Mouse (Mus musculus) left cerebral cortex, postnatal 14 days (tissue): ENCODE measurements at regions not wholly inside any gene's neighbourhood (a gene's known extent, or its start where the extent isn't known, plus 50 kb on each side); places are given as distances from the start of the nearest gene placed in this dataset.
A peak's percentile ranks its signal among the peaks of the same experiment; 100 is the strongest.
"Not testable (repeated sequence)": the region's sequence is repeated elsewhere in the genome, so short reads cannot be mapped to it uniquely, and the experiment has no call there.

ENCODE experiments used
- DNase-seq, 2 experiments: peaks; one replicate each; pipeline ENCODE4 v3.0.0; 2021 to 2022; ENCODE audit warnings: low spot score in 2 of 2, mixed read lengths in 1 of 2
- intact Hi-C: fragments of 180-260 bp; cut with DNase I; formaldehyde crosslinking; loops from one replicate; pipeline ENCODE4 v1.15.1; 2025

DNA sequence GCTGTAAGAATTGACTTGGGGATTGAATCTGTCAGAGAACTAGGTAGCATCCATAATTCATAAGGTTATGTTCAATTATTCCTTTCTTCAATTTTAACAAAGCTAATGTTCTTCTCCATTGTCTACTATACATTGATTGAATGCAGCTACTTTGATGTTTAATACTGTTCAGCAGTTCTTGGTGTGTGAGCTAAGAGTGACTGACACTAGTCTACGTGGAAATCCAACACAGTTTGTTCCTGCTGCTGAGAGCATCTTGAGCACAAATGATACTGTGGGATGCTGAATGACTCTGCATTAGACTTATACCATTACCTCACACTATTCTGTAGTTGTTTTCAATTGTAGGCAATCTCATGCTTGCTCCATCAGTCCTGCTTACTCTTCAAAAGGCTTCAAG lies 249.4 kb upstream of the Akr1e1 start:
- DNase-seq, result no peak
- intact Hi-C loops, result no loop called here

DNA sequence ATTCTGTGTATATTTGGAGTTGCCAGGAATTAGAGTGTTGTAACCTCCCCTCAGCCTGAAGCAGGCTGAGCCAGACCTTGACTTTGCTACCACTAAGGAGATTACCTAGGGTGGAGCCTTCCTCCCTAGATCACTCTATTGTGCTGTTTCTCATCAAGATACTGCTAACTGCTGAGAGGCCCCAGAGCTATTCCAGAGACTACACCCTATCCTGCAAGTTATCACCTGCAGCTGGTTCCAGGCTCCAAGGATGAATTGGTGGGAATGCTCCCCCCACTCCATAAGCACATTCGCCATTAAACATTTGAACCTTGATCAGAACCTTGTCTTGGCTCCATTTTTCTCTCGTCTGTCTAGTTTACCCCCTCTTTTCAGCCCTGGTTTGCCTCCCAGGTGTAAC lies 230.5 kb upstream of the Akr1e1 start:
- intact Hi-C loops, DNase-seq: not testable (repeated sequence)

DNA sequence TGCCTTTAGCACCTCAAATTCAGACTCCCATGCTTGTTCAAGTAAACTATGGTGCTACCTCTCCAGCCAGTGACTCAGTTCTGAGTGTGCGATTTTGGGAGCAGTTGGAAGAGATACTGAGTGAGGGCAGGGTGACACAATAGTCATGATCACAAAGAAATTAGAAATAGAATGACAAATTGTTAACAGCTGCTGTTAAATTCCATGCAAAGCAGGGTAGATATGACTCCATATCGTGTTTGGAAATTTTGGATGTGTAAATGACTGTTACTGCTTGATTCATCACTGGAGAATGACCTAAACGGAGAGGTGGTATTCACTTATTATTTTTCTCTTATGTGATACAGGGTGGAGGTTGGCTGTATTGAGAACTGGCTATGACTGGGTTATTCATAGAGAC lies 217.8 kb upstream of the Akr1e1 start:
- DNase-seq, result no peak
- intact Hi-C loops, result no loop called here

DNA sequence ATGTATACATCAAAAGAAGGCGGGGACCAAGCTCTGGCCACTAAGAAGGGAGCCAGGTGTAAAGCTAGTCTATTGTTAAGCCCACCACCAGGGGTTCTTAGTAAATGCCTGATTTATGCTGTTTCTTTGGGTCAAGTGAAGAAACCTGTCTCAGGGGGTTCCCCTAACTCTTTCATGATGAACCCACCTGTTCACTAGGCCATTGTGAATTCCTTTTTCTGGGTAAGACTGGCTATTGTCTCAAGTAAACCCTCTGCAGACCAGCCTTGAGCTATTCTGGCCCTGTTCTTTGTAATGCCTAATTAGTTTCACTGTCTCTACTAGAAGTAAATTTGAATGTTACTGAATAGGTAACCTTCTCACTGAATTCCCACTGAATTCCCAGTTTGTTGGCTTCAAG lies 216.8 kb upstream of the Akr1e1 start:
- DNase-seq, intact Hi-C loops: not testable (repeated sequence)

DNA sequence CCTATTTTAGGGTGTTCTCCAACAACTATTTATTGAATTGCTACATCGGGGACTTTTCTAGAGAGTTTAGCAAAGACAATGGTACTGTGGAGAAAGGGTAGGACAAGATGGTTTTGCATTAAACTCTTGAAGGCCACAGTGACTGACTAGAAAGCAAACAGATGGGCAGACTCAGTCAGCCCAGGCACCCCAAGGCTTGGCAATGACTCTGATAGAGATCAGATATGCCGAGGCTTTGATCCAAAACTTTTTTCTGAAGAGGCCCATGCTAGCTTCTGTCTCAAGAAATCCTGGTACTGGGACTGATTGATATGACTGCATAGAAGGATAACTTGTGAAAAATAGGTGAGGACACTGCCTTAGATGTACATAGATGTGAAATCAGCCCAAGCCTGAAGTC lies 197.9 kb upstream of the Akr1e1 start:
- intact Hi-C loops, result no loop called here
- DNase-seq, result no peak

DNA sequence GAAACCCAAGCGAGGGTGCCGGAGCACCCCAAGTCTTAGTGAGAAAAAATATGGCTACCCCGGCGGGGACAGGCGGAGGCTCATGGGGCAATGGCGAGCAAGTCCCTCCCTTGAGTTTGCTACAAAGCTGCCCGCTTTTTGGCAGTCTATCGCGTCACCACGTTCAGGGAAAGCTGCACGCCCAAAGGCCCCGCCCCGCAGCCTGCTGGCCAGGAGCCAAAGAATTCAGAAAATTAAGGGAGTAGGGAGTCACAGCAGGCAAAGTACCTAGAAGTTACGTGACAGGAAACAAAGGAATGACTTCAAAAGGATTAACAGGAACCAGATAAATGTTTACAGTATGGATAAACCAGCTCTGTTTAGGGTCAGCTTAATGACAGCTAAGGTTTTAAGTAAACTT lies 191.7 kb upstream of the Akr1e1 start:
- intact Hi-C loops, result no loop called here

DNA sequence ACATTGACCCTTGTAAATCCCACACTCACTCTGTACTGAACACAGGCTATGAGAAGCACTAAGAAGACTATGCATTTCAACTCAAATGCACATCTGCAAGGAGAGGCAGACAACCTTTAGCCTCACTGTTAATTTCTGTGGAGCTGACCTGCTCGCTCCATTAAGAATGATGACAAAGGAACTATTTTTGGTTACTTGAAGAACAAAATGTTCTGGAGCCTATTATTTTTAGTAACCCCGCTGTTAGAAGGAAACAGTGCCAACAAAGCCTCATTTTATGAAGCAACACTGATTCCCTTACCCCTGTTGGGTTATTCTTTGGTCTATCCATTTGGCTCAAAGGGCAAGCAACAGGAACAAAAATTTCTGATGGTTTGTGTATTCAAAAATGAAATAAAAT lies 182.2 kb upstream of the Akr1e1 start:
- intact Hi-C loops, result no loop called here

More for the DNA sequence above, 191.7 kb upstream of the Akr1e1 start:
- no peak for DNase-seq

DNA sequence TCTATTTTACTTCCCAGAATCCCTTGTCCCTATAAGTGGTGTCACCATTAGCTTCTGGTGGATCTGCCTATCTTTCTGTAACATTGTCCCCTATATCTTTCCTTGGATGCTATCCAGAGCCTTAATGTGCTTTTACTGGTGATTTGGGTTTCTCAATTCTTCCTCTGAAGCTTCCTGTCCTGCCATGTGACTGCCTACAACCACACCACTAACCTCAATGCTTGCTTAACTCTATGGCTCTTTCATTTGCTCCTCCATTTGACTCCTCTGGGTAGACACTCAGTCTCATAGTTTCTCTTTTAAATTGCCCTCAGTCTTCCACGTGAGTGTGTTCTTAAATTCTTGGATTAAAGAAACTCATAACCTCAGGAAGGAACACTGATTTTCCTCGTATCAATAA lies 181.4 kb upstream of the Akr1e1 start:
- intact Hi-C loops, result no loop called here
- no peak for DNase-seq

More for the DNA sequence above, 182.2 kb upstream of the Akr1e1 start:
- DNase-seq, result no peak

DNA sequence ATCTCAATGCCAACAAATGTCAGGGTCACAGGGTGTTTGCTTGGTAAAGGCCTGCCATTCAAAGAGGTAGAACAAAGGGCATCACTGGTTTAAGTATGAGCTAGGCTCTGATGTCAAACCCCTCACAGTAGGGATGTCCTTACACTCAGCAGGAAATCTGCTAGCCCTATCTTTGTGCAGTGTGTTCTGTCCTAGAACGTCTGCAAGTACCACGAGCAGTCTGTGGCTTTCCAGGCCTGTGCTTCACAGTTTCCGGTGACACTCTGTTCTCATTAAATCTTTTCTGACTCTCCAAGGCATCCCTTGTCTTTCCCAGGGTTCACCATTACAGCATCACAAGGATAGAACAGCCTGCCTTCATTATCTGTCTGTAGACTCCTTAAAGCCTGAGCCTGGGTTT lies 174.3 kb upstream of the Akr1e1 start:
- intact Hi-C loops, result no loop called here
- no peak for DNase-seq

DNA sequence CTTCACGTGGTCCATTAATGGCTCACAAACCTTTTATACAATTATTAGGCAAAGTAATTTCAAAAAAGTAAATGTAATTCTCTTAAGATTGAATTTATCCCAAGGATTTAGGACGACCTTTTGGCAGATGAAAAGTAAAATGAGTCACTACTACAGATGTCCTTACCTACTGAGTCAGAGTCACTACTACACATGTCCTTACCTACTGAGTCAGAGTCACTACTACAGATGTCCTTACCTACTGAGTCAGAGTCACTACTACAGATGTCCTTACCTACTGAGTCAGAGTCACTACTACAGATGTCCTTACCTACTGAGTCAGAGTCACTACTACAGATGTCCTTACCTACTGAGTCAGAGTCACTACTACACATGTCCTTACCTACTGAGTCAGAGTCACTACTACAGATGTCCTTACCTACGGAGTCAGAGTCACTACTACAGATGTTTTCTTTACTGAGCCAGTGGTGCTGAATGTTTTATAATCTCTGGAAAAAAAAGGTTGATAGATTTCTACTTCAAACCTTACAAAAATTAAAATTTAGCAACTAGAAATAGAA lies 169.4 kb upstream of the Akr1e1 start:
- DNase-seq, intact Hi-C loops: not testable (repeated sequence)

DNA sequence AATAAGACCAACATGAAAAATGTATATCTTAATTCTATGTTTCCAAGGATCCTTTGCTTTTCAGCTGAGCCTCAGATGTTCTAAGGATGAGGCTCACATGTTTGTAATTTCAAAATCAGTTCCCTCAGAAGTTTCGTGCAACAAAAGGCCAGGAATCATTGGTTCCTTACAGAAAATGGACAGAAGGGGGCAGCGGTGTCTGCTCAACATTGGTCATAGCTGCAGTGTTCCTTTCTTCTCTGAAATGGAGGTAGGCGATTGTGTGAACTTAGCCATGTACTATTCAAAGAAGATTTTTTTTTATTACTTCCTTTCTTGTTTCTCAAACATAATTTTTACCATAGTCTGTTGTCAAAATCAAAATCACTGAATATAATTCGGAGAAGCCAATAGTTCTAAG lies 167.9 kb upstream of the Akr1e1 start:
- intact Hi-C loops, result loop anchor here (2.0 kb wide), 1 partner anchor 1694 kb away; no protein-coding TSS in a partner anchor

DNA sequence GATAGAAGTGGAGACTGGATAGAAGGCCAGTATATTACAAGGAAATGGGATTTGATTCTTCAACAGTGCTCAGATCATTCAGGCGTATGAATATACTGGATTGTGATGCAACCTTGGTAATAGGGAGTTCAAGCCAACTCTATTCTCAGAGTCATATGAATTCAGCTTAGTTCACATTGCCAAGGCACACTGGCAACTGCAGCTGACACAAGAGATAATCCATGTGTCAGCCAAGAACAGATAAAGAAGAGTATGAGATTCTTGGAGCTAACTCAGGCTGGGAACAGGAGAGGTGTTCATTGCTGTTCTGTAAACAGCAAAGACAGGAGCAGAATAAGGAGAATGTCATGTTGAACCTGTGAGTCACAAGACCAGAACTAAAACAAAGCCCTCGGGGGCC lies 163.3 kb upstream of the Akr1e1 start:
- intact Hi-C loops, result loop anchor here (5.0 kb wide), 1 partner anchor 1090 kb away; the partner anchor contains the start of gene Klf6
- no peak for DNase-seq

More for the DNA sequence above, 167.9 kb upstream of the Akr1e1 start:
- peak; percentile 58 to 62 for DNase-seq

DNA sequence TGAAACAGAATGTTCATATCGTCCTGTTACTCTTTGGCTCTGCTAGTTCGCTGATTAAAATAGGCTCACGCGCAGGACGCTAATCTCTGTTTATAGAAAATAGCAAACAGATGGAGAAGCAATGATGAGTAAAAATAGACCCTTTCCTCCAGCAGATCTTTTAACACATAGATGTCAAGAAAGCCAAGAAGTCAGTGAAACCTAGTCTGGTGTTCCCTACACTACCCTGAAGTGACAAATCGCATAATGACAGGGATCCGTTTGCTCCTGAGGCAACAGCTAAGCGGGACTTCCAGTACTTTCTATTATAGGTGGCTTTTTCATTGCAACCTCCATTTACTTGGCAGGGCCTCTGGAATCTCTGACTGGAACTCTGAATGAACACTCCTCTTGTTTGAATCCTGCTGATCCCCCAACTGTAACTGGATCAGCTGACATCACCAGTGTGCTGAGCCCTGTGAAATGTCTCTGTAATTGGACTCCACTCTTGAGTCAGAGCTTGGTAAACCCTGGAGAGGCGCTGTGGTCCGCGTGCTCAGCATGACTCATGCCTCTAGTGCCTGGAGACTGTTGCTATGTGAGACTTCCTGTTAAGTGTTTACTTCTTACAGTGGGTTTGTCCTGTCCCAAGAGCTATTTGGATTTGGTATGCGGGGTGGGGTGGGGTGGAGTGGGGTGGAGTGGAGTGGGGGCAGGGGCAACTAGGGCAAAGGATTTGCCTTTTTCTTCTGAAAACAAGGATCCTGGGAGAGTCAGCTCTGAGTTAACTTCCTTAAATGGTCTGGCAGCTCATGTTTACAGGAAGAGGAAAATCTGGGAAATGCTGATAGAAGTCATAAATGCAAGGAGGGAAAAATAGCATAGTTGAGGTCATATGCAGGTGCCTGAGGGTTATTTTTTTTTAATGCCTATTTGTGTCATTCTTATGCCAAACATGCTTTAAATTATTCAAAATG lies 162.4 kb upstream of the Akr1e1 start:
- intact Hi-C loops, result loop anchor here (5.0 kb wide), 1 partner anchor 1091 kb away; the partner anchor contains the start of gene Klf6

DNA sequence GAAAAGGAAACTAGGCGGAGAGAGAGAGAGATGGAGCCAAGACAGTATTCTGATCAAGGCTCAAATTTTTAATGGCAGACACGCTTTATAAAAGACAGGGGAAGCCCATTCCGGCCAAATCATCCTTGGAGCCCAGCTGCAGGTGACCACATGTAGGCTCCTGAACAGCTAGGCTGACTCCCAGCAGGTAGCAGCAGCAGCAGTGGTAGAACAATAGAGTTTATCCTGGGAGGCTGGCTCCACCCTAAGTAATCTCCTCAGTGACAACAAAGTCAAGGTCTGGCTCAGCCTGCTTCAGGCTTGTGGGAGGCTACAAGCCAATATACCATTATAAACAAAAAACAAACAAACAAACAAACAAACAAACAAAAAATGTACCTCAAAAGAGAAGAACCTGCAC lies 151.0 kb upstream of the Akr1e1 start:
- DNase-seq, result no peak
- intact Hi-C loops, result no loop called here

More for the DNA sequence above, 162.4 kb upstream of the Akr1e1 start:
- DNase-seq, result peak; percentile 63 to 91

DNA sequence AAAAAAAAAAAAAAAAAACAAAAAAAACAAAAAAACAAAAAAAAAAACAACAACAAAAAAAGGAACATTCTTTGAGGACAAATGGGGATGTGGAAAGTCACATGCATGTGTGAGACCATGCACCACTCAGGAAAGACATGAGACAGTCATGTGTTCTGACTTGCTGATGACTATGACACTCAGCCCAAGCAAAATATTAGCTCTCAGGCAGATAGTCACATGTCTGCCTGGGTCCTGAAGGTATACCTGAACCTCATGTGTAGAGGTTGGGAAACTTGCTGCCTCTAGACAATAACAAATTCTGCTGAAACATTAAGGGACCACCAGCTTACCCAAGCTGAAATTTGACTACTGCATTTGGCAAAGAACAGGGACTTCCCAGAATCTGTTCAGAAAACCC lies 147.6 kb upstream of the Akr1e1 start:
- intact Hi-C loops, result no loop called here
- DNase-seq, result no peak

DNA sequence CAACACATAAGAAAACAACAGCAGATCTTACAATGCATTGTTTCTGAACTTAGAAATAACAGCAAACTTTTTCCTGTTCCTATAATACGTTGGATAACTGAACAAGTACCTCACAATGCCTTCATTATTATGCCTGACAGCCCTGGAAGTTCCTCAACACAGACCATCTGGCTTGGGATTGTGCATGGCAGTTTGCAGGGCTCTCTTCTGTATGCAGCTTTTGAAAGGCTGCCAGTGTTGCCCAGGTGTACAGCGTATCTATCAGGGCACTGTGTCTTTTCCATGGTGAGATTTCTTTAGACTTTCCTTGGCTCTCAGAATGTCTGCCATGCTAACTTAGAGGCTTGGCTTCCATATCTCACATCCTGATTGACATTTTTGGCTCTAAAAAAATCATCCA lies 134.0 kb upstream of the Akr1e1 start:
- DNase-seq, result peak in 1 of 2 experiments; percentile 2
- intact Hi-C loops, result no loop called here

DNA sequence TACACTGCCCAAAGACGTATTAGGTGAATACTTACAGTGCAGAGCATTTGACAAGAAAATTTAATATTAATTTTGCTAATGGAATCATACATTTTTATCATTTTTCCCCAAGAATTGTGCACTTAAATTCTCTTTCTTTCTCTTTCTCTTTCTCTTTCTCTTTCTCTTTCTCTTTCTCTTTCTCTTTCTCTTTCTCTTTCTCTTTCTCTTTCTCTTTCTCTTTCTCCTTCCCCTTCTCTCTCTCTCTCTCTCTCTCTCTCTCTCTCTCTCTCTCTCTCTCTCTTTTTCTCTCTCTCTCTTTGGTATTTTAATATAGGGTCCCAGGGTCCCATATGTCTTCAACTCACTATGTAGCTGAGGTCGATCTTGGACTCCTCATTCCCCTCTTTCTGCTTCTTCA lies 107.3 kb upstream of the Akr1e1 start:
- DNase-seq, intact Hi-C loops: not testable (repeated sequence)

DNA sequence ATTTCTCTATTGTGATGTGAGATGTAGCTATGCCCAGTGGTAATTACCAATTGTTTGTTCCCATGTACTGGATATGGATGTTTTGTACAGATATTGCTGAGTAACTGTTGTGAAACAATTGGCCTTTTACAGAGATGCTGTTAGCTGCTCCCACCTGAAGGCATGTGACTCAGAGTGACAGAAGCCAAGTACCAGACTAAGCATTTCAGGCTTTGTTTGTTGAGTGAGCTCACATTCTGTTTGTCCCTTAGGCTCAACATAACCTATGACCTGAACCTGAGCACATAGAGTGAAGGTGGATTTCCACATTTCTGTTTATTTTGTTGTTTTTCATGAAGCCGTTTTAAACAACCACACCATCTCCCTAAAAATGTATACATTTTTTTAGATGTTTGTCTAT lies 105.8 kb upstream of the Akr1e1 start:
- no peak for DNase-seq

DNA sequence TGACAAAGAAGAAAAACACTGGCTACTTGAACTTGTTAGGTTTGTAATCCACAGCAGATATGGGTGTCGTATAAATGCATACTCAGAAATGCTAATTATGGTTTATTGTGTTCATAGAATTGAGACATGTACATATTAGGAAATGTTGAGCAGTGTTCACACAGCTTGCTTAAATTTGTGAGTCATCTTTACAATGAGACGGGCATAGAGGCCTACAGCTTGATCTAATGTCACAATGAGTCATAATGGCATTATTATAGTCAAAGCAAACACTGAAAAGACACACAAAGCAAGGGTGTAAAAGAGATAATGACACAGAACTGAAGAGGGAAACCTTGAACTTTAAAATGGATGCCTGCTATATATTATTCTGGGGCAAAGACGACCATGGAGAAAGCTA lies 103.7 kb upstream of the Akr1e1 start:
- no peak for DNase-seq
- intact Hi-C loops, result no loop called here

More for the DNA sequence above, 105.8 kb upstream of the Akr1e1 start:
- intact Hi-C loops, result no loop called here

DNA sequence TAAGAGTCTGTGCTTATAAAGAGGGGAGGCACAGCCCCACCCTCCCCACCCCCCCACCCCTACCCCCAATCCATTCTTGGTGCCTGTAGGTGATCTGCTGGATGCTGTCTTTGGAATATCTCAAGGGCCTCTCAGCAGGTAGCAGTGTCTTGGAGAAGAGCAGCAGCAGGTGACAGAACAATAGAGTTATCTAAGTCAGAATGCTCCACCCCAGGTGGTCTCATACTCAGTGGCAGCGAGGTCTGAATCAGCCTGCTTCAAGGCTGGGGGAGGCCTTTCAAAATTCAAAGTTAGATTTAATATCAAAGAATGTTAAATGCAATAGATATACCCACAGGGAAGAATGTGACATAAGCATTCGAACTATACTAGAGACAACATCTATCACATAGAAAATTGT lies 90.6 kb upstream of the Akr1e1 start:
- intact Hi-C loops, DNase-seq: not testable (repeated sequence)
